Mouse (Mus musculus): ENCODE results near the gene Epas1. TPM values are rescaled to one million over a fixed set of nuclear protein-coding genes. Genes with fewer than 3 reads are reported as not detected.

Epas1 gene
- 100 to 1,000 TPM; 235 to 266 TPM for total RNA-seq (2021)

DNA sequence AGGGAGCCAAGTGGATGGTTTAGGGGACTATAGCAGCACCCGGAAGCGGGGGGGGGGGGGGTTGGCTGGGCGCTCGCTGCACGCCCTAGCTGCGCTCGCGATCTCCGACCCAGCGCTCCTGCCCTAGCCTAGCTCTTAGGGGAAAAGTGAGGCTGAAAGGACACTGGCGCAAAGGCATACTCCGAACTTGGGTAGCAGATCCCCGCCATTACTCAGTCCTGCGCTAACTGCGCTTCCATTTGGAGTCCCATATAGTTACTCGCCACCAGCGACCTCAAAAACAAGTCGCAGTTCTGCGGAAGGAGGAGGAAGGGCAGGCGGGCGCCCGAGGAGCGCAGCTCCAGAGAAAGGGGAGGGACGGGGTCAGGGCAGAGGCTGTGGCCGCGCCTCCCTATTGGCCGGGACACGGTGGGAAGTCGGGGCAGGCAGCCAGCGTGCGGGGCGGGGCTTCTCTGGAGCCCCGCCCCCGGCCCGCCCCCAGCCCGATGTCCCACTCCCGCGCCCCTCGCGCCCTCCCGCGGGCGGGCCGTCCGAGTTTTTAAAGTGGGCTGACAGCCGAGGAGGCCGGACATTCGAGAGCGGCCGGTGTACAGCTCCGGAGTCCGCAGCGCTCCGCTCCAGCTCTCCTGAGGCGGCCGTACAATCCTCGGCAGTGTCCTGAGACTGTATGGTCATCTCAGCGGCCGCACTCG lies at the start of gene Epas1:
Gene Epas1 (plus strand): TSS at position 571 of the 692 bp plus-strand sequence.
- peak; percentile 86 for DNase-seq (ENCODE audit: low spot score)
- intact Hi-C loops (cut with DNase I) = loop anchor here (5.0 to 10.0 kb wide), 4 partner anchors 41 to 256 kb away; no protein-coding TSS in a partner anchor

DNA sequence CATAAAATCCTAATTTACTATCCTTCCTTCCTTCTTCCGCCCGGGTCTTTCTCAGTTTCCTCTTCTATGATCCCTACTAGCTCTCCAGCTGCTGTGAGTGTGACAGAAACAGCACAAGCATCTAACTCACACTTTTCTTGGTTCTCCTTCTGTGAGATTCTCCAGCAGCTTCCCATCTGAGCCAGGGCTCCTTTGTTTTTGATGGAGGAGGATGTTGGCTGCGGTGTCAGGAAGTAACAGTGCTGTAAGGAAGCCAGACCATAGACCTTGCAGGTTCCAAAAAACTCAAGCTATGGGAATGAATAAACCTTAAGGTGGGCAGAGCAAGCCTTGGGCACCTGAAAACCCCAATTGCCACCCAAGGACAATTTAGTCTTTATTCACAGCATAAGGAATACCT lies 48.3 kb upstream of the Epas1 start:
- intact Hi-C loops (cut with DNase I) = loop anchor here (5.0 kb wide), 1 partner anchor 33 kb away; no protein-coding TSS in a partner anchor
- peak; percentile 11 for DNase-seq (ENCODE audit: low spot score)

DNA sequence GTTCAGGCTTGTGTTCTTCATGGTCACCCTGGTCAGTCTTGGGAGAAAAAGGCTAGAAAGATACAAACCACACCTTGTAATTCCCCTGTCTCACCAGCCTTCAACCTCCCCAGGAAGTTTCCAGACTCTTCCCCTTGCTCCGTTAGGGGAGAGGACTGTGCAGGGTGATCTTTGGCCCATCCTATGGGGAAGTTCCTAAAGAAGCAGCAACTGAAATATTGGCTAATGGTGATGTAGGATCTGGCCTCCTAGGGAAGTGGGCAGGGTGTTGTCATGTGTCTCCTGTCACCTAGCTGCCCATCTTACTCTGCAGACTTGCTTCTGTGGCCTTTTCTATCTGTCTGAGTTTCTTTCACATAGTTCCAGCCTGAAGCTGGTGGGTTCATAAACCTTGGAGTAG lies 47.0 kb upstream of the Epas1 start:
- no peak for DNase-seq (ENCODE audit: low spot score)
- intact Hi-C loops (cut with DNase I) = loop anchor here (5.0 kb wide), 1 partner anchor 34 kb away; no protein-coding TSS in a partner anchor

DNA sequence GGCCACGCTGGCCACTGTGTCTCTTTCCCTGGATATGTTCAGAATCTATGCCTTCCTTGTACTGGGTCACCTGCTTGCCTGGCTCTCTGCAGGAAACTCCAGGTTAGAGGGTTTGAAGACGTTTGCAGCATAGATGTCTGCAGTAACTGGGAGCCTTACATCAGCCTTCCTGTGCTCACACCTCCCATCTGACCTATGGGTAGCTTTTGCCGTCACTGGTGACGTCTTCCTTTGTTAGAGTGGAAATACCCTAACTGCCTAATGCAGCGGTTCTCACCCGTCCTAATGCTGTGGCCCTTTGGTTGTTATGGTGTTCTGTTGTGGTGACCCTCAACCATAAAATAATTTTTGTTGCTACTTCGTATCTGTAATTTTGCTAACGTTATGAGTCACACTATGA lies 43.7 kb upstream of the Epas1 start:
- DNase-seq (ENCODE audit: low spot score) = no peak
- intact Hi-C loops (cut with DNase I) = loop anchor here (2.0 to 5.0 kb wide), 3 partner anchors 38 to 93 kb away; partner anchors contain the start of gene Epas1

DNA sequence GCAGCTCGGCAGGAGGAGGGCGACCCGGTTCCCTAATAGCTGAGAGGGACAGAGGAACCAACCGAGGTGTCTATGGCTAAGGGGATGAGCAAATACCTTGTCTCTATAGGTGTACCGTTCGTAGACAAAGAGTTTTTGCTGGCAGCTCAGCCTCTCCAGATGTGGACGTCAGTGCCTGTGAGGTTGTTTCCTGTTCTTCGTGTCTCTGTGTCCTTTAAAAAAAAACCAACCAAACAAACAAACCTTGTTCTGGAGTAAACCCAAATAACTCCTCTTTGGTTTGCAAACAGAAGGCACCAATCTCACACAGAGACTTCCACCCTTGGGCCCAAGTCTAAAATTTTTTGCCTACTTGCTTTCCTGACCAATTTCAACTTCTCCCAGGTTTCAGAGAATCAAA lies 43.1 kb upstream of the Epas1 start:
- intact Hi-C loops (cut with DNase I) = loop anchor here (2.0 to 5.0 kb wide), 2 partner anchors 42 to 92 kb away; partner anchors contain the start of gene Epas1
- DNase-seq (ENCODE audit: low spot score) = no peak

DNA sequence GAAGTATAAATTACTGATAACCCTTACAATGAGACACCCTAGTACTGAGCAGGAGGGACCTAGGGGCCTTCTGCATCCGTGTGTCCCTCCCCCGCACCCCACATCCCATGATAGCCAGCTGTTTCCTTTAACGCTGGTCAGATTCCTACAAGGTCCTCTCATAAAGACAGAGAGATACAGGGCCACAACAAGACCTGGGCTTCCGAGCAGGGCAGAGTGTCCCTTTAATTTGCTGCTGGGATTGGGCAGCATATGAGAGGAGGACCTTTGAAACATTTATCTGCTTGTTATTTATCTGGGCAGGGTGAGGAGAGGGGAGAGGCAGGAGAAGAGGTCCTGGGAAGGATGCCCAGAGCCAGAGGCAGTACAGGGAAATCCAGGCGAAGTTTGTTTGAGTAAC lies 41.6 kb upstream of the Epas1 start:
- intact Hi-C loops (cut with DNase I) = loop anchor here (2.0 to 5.0 kb wide), 2 partner anchors 40 to 91 kb away; partner anchors contain the start of gene Epas1
- peak; percentile 28 for DNase-seq (ENCODE audit: low spot score)

DNA sequence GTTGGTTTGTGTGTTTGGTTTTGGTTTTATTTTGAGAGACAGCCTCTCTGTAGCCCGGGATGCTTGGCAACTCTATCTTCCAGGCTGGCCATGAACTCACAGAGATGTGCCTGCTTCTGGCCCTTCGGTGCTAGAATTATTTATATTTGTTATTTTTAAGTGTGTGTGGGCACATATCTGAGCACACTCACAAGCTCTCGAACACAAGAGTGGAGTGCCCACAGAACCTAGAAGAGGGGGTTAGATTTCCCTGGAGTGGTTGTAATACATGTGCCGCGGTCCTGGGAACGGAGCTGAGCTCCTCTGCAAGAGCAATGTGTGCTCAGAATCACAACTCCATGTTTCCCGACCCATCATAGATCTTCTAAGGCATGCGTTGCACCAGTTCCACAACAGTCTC lies 40.9 kb upstream of the Epas1 start:
- intact Hi-C loops (cut with DNase I) = loop anchor here (5.0 kb wide), 1 partner anchor 40 kb away; the partner anchor contains the start of gene Epas1
- no peak for DNase-seq (ENCODE audit: low spot score)

DNA sequence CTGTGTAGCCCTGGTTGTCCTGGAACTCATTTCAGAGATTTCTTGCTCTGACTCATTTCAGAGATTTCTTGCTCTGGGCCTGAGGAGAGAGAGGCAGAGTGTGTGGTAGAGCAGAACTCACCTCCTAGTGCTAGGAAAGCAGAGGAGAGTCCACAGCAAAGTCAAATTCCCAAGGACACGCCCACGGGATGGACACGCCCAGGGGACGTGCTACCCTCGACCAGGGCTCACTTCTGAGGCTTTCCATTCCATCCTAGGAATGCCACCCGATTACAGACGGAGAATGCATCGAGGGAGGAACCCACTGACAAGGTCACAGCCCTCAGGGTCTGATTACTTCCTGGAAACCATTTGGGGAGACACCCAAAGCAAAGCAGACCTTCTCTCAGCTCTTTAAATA lies 39.9 kb upstream of the Epas1 start:
- peak; percentile 48 for DNase-seq (ENCODE audit: low spot score)
- intact Hi-C loops (cut with DNase I) = loop anchor here (5.0 kb wide), 1 partner anchor 39 kb away; the partner anchor contains the start of gene Epas1

DNA sequence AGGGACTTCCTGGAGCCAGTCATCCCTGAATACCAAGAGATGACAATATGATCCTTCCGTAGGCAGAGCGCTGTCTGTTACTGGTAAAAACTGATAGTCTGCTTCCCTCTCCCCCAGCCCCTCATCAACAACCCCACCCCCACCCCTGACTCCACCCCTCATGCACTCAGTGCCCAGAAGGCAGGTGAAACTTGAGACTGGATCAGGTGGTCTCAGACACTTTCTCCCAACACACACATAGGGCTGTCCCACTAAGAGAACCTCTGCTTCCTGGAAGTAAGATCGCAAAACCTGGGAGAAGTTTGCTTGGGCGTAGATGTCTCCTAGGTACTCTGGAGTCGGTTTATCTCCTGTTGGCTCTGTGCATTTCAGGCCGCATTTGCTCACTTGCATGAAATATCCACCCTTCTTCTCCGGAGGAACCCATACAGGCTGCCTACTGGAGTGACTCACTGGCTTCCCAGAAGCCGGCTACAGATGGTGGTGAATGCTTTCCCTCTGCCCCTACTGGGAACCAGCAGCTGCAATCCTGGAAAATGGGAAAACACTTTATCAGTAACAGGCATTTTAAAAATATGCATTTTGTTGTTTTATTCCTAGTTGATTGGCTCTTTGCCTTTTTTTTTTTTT lies 28.6 kb upstream of the Epas1 start:
- no peak for DNase-seq (ENCODE audit: low spot score)
- intact Hi-C loops (cut with DNase I) = no loop called here

DNA sequence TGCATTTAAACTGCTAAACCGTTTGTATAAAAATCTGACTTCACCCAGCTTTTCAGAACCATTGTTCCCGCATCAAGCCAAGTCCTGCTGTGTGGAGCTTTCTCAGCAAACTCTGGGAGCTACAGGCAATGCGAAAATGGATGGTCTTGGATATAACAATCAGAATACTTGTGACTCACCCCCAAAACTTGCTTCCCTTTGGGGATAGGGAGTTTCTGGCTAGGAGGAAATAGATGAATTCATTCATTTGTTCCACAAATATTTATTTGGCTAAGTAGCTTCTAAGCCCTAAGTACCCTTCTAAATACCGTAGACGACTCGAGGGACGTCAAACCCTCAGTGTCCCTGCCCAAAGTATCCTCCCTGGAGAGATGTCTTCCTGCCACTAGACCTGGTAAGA lies 27.0 kb upstream of the Epas1 start:
- intact Hi-C loops (cut with DNase I) = no loop called here
- DNase-seq (ENCODE audit: low spot score) = no peak

DNA sequence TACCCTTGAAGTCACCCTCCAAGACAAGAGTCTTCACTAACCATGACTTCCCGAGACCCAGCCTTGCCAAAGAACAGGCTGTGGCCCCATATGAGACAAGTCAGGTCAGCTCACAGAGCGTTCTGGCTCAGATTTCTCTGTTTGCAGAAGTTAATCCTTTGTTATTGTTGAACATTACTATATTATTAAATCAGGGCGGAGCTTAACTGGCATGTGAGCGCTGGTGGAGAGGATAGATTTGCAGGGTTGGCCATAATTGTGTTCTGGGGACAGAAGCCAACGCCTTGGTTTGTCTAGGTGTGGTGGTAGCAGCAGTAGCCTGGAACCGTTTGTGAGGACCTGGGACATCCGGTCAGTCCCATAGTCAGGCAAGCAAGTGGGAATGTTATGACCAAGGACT lies 26.5 kb upstream of the Epas1 start:
- DNase-seq (ENCODE audit: low spot score) = no peak
- intact Hi-C loops (cut with DNase I) = no loop called here

DNA sequence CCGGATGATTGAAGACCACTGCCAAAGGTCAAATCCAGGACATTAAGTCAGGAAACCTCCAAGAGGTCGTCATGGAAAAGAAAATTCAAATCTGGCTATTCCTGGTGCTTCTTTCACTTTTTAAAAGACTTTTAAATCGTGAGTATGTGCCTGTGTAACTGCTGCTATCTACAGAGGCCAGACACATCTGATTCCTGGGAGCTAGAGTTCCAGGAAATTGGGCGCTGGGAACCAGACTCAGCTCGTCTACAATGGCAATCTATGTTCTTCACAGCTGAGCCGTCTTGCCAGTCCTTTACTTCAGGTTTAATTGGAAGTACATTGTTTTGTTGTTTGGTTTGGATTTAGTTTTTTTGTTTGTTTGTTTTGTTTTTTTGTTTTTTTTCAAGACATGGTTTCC lies 22.2 kb upstream of the Epas1 start:
- intact Hi-C loops (cut with DNase I) = no loop called here
- DNase-seq (ENCODE audit: low spot score) = no peak

DNA sequence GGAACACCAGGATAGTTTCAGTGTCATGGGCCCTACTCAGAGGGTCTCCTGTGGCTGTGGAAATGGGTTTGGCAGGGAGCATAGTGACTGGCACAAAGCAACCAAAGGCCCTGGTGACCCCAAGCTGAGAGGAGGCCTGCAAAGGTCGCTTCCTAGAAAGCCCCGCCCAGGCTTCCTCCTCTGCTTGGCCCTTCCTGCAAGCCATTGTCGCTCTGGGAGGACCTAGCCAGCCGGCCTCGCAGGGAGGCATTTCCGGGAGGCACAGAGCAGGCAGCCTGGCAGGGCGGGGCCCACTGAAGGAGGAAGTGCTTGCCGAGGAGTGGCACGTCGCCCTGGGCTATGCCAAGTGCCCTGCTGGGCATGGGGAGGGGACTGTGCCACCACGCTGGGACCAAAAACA lies 21.5 kb upstream of the Epas1 start:
- peak; percentile 82 for DNase-seq (ENCODE audit: low spot score)
- intact Hi-C loops (cut with DNase I) = no loop called here

DNA sequence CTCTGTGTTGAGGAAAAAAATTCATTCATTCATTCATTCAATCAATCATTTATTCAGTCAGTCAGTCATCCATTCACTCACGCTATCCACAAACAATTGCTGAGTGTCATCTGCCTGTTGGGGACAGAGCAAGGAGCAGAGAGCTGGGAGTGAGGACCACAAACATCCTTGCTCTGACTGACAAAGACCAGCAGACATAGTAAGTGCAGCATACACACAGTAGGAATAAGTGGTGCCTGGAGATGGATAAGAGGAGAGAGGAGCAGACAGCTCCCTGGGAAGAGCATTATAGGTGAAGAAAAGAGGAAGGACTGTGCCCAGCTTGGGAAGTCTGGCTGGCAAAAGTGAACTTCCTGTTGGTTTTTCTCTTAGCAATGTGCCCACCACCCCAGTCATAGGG lies 21.0 kb upstream of the Epas1 start:
- intact Hi-C loops (cut with DNase I) = no loop called here
- DNase-seq (ENCODE audit: low spot score) = no peak

DNA sequence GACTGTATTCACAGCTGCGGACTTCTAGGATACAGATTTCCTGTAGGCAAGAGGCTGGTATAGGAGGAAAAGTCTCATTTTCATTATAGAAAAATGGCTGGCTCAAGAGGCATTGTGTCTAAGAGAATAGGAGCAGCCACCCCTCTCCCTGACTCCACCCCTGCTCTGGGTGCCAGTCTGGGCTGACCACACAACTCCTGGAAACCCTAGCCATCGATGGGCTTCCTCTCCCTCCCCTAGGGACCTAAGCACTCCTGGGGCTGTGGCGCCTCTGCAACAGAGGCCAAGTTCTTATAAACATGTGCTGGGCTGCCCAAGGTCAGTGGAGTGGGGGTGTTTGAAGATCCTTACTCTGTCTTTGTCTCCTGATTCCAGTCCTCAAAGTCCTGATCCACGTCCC lies 19.9 kb upstream of the Epas1 start:
- intact Hi-C loops (cut with DNase I) = no loop called here
- DNase-seq (ENCODE audit: low spot score) = peak; percentile 12

DNA sequence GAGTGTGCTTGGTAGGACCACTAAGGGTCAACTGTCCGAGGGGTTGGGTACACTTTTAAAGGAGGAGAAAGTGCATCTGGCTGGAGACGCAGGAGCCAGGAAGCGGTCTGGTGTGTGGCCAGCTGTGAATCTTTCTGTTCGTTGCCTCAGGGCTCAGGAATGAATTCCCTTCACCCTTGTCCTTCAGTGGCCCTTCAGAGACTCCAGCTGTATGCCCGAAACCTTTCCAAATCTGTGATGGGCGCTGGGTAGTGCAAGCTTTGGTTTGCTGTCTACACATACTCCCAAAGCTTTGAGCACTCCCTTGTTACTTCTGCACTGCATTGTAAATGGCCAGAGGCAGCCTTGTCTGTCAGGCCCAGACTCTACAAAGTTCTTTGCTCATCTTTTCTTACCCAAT lies 15.0 kb upstream of the Epas1 start:
- DNase-seq (ENCODE audit: low spot score) = no peak
- intact Hi-C loops (cut with DNase I) = no loop called here

DNA sequence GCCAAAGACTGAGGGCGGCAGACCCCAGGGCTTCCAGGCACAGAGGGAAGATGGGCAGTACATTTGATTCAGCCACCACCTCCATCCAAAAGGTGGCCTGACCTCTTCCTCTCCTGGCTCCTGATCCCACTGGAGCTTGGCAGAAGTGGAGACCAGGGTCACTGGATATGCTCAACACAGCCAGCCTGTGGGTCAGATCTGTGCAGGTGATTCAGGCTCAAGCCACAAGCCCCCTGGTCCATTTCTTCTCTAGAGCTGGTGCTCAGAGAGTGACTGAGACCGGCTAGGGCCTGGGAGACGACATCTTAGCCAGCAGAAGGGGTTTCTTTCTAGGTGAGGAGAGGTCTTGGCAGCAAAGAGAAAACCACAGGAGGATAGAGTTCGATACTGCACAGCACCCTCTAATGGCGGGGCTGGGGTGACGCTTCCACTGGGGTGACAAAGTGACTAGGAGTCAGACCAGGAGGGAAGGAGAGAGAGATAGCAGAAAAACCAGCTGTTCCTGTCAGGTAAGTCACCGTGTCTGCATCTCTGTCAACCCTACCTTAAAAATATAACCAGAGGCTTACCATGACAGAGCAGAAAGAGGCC lies 10.1 kb upstream of the Epas1 start:
- DNase-seq (ENCODE audit: low spot score) = no peak
- intact Hi-C loops (cut with DNase I) = no loop called here

DNA sequence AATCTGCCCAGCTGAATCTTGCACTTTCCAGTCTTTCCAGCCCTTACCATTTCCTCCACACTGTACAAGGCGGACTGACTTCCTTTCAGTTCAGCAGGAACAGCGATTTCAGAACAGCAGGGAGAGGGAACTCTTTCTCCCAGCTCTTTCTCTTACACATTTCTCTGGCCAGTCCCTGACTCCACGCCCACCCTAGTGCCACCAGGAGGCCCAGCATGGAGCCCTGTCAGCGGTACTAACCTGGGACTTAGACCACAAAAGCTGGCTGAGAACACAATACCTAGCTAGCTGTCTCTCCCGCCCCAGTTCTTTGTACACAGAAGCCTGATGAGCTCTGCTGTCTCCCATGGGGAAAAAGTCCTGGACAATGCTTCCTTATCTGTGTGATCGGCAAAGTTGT lies 8.6 kb upstream of the Epas1 start:
- intact Hi-C loops (cut with DNase I) = no loop called here
- DNase-seq (ENCODE audit: low spot score) = no peak

DNA sequence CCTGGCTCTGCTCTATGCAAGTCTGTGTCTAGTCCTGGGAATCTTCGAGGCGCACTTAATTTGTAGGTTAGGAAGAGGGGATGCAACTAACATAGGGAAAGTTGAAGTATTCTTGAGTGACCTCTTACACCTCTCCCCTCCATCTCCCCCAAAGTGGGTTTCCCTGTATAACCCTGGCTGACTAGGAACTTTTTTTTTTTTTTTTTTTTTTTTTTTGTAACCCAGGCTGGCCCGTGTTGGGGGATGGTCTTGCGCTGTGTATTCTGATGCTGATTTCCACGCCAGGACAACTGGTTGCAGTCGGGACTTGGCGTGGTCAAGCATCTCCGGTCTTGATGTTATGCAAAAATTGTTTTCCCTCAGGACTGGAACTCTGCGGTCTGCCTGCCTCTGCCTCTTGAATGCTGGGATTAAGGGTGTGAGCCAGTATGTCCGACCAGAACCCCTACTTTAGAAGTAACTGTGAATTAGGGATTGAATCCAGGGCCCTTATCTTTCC lies 2.1 kb upstream of the Epas1 start:
- intact Hi-C loops (cut with DNase I) = loop anchor here (5.0 to 10.0 kb wide), 4 partner anchors 39 to 254 kb away; no protein-coding TSS in a partner anchor
- no peak for DNase-seq (ENCODE audit: low spot score)

DNA sequence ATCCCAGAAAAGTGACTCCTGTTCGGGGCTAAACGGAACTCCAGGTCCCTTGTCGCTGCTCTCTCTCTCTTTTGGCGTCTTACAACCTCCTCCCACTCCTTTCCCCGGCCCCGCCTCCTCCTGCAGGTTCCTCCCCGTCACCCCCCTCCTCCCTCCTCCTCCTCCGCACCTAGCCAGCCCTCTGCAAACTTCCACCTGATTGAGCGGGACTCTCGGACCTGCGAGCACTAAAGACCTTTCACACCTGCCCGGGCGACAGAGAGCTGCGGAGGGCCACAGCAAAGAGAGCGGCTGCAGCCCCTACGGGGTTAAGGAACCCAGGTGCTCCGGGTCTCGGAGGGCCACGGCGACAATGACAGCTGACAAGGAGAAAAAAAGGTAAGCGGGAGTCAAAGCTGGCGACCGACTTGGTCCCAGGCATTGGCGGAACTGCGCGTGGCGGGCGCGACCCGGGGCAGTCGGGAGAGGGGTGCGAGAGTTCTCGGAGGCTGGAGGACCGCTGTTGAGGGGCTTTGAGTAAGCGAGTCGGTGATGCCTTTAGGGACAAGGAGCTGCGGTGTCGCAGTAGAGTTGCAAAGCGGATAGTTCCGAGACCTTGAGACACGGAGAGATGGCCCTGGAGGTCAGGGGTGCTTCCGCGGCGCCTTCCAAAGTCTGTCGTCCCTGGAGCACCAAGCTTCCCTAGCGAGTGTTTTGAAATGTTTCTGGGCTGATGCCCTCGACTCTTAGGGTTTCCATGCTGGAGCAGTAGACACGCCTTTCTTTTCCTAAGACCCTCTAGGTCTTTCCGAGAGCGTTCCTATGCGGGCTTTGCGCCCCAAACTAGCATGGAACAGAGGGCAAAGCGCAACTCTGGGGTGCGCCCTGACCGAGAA lies 668 bp downstream of the Epas1 start:
- intact Hi-C loops (cut with DNase I) = loop anchor here (2.0 to 10.0 kb wide), 6 partner anchors 15 to 257 kb away; no protein-coding TSS in a partner anchor
- peak; percentile 62 for DNase-seq (ENCODE audit: low spot score)

All from heart, postnatal 25 days (tissue).